Mouse (Mus musculus) limb, embryonic 14.5 days (tissue): ENCODE data around the gene Cnot10. TPM values are rescaled to one million over a fixed set of nuclear protein-coding genes. Genes with fewer than 3 reads are reported as not detected.

Experiments used
- ATAC-seq: fragments of 200-750 bp; cut with Nextera tagmentation; 2 replicates; pipeline ENCODE4 v1.8.0; 2017; ENCODE audit warnings: low read depth, moderate number of reproducible peaks, moderate TSS enrichment; ENCODE audit not compliant: low FRiP score
- DNase-seq: peaks from one replicate; pipeline ENCODE4 v3.0.0-alpha.2; 2015; ENCODE audit warnings: low spot score
- H3K27ac ChIP-seq: fragments of 300-500 bp; sonication (generic); replicated peaks from 2 replicates; pipeline ENCODE4 v1.5.1; 2014; ENCODE audit warnings: low read depth, mild to moderate bottlenecking, low read length, moderate library complexity, mixed read lengths
- H3K27me3 ChIP-seq: fragments of 300-500 bp; sonication (generic); 2 replicates; pipeline ENCODE4 v1.6.1; 2014; ENCODE audit warnings: low read length, mixed read lengths; ENCODE audit not compliant: control insufficient read depth, insufficient read depth
- H3K36me3 ChIP-seq: fragments of 300-500 bp; sonication (generic); 2 replicates; pipeline ENCODE4 v1.6.1; 2014; ENCODE audit warnings: mild to moderate bottlenecking, low read length, moderate library complexity, mixed read lengths; ENCODE audit not compliant: control insufficient read depth, insufficient read depth
- H3K4me1 ChIP-seq: fragments of 300-500 bp; sonication (generic); 2 replicates; pipeline ENCODE4 v1.6.1; 2014; ENCODE audit warnings: antibody characterized with exemption, low read length, mixed read lengths; ENCODE audit not compliant: control insufficient read depth, insufficient read depth
- H3K4me2 ChIP-seq: fragments of 300-500 bp; sonication (generic); replicated peaks from 2 replicates; pipeline ENCODE4 v1.6.1; 2014; ENCODE audit warnings: low read depth, mild to moderate bottlenecking, low read length, moderate library complexity; ENCODE audit not compliant: severe bottlenecking
- H3K4me3 ChIP-seq: fragments of 300-500 bp; sonication (generic); replicated peaks from 2 replicates; pipeline ENCODE4 v1.5.1; 2014; ENCODE audit warnings: low read length
- H3K9ac ChIP-seq: fragments of 300-500 bp; sonication (generic); 2 replicates; pipeline ENCODE4 v1.6.1; 2014; ENCODE audit warnings: mild to moderate bottlenecking, low read depth, low read length, moderate library complexity; ENCODE audit not compliant: severe bottlenecking
- H3K9me3 ChIP-seq: fragments of 300-500 bp; sonication (generic); 2 replicates; pipeline ENCODE4 v1.6.1; 2016; ENCODE audit warnings: low read length; ENCODE audit not compliant: control insufficient read depth
- POLR2A ChIP-seq: fragments of 200-500 bp; IDR thresholded peaks from 2 replicates; pipeline ENCODE4 v1.8.0; 2012; ENCODE audit warnings: inconsistent platforms, mild to moderate bottlenecking, moderate library complexity, borderline replicate concordance; ENCODE audit not compliant: insufficient read depth, insufficient read length; ENCODE audit errors: extremely low read depth
- WGBS: fragments of 180-500 bp; shearing (Covaris S2); extraction: QIAGEN DNeasy Blood & Tissue Kit; methylation state at CpG from one replicate; pipeline ENCODE4 v1.1.7; 2014; 5-methylcytosine and 5-hydroxymethylcytosine counted together
- polyA plus RNA-seq, 2 experiments: library from polyadenylated mRNA; depleted of rRNA in 1 of 2; stranded (reverse) in 1 of 2; unstranded in 1 of 2; fragments of >200 nt; fragmentation: Nextera tagmentation in 1 of 2; extraction: Ambion mirVana in 1 of 2; gene quantifications; 2 replicates each; pipeline versions ENCODE4 v1.2.1 to v1.2.3; 2012 to 2014

Cnot10 gene
- polyA plus RNA-seq, 2 experiments = 66.8 to 104 TPM

DNA sequence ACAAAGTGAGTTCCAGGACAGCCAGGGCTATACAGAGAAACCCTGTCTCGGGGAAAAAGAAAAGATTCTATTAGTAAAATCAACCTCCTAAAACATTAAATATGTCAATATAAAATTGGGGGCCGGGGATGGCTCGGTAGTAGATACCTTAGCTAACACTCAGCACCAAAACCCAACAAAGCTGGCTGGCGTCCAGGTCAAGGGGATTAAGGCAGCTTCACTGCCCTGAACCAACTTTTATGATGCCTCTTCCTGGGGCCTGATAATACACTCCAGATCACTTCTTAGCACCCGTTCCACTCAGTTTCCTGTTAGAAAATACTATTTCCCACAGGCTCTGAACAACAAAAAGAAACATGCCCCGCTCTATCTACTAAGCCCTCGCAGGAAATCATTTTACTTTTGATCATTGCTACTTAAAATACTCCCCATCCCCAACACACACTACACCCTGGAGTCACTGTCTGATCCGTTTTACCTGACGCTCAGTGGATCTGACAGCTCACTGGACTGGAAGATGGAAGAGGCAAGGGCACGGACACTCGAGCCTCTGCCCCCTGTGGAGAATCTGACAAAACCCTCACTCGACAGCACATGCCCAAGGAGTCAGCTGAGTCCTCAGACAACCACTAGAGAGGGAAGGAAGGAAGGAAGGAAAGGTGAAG, 36.0 kb downstream of the Cnot10 start:
- no peak for DNase-seq
- 60% methylated on average over 12 of the region's 12 CpGs for WGBS
- H3K4me2 ChIP-seq = no peak overlapping the region
- no peak overlapping the region for H3K27ac ChIP-seq
- no peaks in the 10 kb centered on the region for H3K9me3 ChIP-seq
- peaks cover 65% of the 10 kb centered on the region for H3K36me3 ChIP-seq
- H3K27me3 ChIP-seq = no peaks in the 10 kb centered on the region
- H3K4me1 ChIP-seq = no peaks in the 10 kb centered on the region
- no peak for TF ChIP-seq POLR2A
- no peak overlapping the region for H3K4me3 ChIP-seq
- no peak for ATAC-seq
- no peak overlapping the region for H3K9ac ChIP-seq

DNA sequence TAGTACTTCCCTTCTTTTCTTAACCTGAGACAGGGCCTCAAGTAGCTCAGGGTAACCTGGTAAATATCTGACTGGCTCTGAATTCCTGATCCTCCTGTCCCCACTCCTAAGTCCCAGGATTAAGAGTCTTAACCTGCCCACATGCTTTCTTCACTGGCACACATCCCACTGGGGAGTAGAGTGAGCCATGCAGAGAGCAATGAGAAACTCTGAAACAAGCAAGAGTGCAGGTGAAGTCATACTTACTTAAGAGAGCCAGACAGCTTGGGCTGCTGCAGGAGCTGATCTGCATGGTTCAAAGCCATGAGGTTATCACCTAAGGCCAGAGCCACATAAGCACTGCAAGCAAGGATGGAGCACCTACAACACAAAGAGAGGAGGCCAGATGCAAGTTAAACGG, 38.9 kb downstream of the Cnot10 start:
- H3K36me3 ChIP-seq = peaks cover 73% of the 10 kb centered on the region

GRCm38 (mm10) chr9:114585017-114585345, 55.0 kb downstream of the Cnot10 start:
- H3K27me3 ChIP-seq = no peaks in the 10 kb centered on the region
- no peaks in the 10 kb centered on the region for H3K9me3 ChIP-seq
- H3K27ac ChIP-seq = no peak overlapping the region
- H3K9ac ChIP-seq = no peak overlapping the region; the same call in 1 of the 2 replicates
- no peak for TF ChIP-seq POLR2A
- DNase-seq (no peak), ATAC-seq (no peak)
- WGBS = 35% methylated on average over 5 of the region's 5 CpGs
- H3K4me3 ChIP-seq = no peak overlapping the region
- H3K4me2 ChIP-seq = no peak overlapping the region
- peaks cover 9% of the 10 kb centered on the region; the same call in 1 of the 2 replicates for H3K4me1 ChIP-seq
- H3K36me3 ChIP-seq = peaks cover 37% of the 10 kb centered on the region

More for the DNA sequence above, 38.9 kb downstream of the Cnot10 start:
- Histone ChIP-seq H3K4me2 (no peak overlapping the region), H3K9me3 (no peaks in the 10 kb centered on the region), H3K9ac (no peak overlapping the region), H3K27me3 (no peaks in the 10 kb centered on the region), H3K27ac (no peak overlapping the region), H3K4me1 (no peaks in the 10 kb centered on the region), H3K4me3 (no peak overlapping the region)
- ATAC-seq (no peak), DNase-seq (no peak)
- TF ChIP-seq POLR2A = no peak
- 82% methylated on average over 1 of the region's 1 CpGs for WGBS

- 7% methylated on average over 31 of the region's 31 CpGs for WGBS
- Histone ChIP-seq H3K27ac (no peak overlapping the region; the same call in 1 of the 2 replicates), H3K4me1 (peaks cover 10% of the 10 kb centered on the region; the same call in 1 of the 2 replicates), H3K4me3 (peak overlapping the region; percentile 31), H3K36me3 (peaks cover 33% of the 10 kb centered on the region), H3K9ac (peak overlapping the region; percentile 9), H3K9me3 (no peaks in the 10 kb centered on the region), H3K4me2 (peak overlapping the region; percentile 50), H3K27me3 (no peaks in the 10 kb centered on the region)
- ATAC-seq (peak; percentile 63; the same call in 1 of the 2 replicates), DNase-seq (peak; percentile 42)
- TF ChIP-seq POLR2A = no peak
These were observed 55.6 kb downstream of the Cnot10 start for GRCm38 (mm10) chr9:114584183-114585016.

DNA sequence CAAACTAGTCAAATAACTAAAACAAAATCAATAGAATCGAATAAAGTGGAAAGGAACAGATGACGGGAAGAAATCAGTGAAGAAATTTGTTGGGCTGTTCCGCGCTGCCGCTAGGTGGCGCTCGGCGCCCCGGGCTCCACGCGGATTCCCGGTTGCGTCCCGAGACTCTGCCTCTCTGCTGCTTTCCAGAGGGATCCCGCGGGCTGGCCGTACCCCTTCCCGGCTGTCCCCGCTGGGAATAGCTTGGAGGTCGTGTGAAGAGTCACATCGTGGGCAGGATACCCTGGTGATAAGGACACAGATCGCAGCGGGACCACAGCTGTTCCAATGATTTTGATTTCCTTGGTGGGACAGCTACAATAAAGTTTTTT, 56.2 kb downstream of the Cnot10 start:
- Histone ChIP-seq H3K36me3 (peaks cover 29% of the 10 kb centered on the region), H3K27ac (no peak overlapping the region; the same call in 1 of the 2 replicates), H3K4me2 (peak overlapping the region; percentile 50), H3K9ac (peak overlapping the region; percentile 9), H3K27me3 (no peaks in the 10 kb centered on the region), H3K9me3 (no peaks in the 10 kb centered on the region), H3K4me1 (peaks cover 11% of the 10 kb centered on the region; the same call in 1 of the 2 replicates), H3K4me3 (peak overlapping the region; percentile 31)
- WGBS = under 1% methylated on average over 23 of the region's 23 CpGs
- DNase-seq = peak; percentile 73
- TF ChIP-seq POLR2A = no peak
- peak; percentile 50; the same call in 1 of the 2 replicates for ATAC-seq
